Mouse (Mus musculus) bone marrow, adult 2 months (tissue): ENCODE results near the gene Crebzf.

Source experiments
- CTCF ChIP-seq: fragments of 200-500 bp; IDR thresholded peaks from 2 replicates; pipeline ENCODE4 v1.5.1; 2011; ENCODE audit warnings: low read length, control low read depth; ENCODE audit not compliant: control insufficient read depth, insufficient read depth
- POLR2A ChIP-seq: fragments of 200-500 bp; IDR thresholded peaks from 2 replicates; pipeline ENCODE4 v1.6.1; 2011; ENCODE audit warnings: low read depth, mild to moderate bottlenecking, control low read depth, low read length, borderline replicate concordance; ENCODE audit not compliant: control insufficient read depth

GRCm38 (mm10) chr7:90442070-90442469, 459 bp upstream of the Crebzf start:
- TF ChIP-seq CTCF, result no peak
- TF ChIP-seq POLR2A, result no peak
